Mouse (Mus musculus) testis, adult 2 months (tissue): ENCODE results near the gene Twnk. TPM values are rescaled to one million over a fixed set of nuclear protein-coding genes. Genes with fewer than 3 reads are reported as not detected.

ENCODE experiments used
- H3K27ac ChIP-seq: fragments of 200-500 bp; 2 replicates; pipeline ENCODE4 v1.5.1; 2012; ENCODE audit warnings: low read depth, low read length; ENCODE audit not compliant: control insufficient read depth, insufficient read depth
- H3K27me3 ChIP-seq: fragments of 200-500 bp; 2 replicates; pipeline ENCODE4 v1.6.1; 2012; ENCODE audit warnings: mild to moderate bottlenecking, low read length, moderate library complexity; ENCODE audit not compliant: control insufficient read depth, insufficient read depth
- H3K36me3 ChIP-seq: fragments of 200-500 bp; 2 replicates; pipeline ENCODE4 v1.6.1; 2012; ENCODE audit warnings: mild to moderate bottlenecking, low read length; ENCODE audit not compliant: control insufficient read depth, insufficient read depth
- H3K4me1 ChIP-seq: fragments of 200-500 bp; 2 replicates; pipeline ENCODE4 v1.6.1; 2012; ENCODE audit warnings: low read length; ENCODE audit not compliant: control insufficient read depth, insufficient read depth
- H3K4me3 ChIP-seq: fragments of 200-500 bp; 2 replicates; pipeline ENCODE4 v1.5.1; 2012; ENCODE audit warnings: low read depth, mild to moderate bottlenecking, low read length, moderate library complexity, mixed read lengths; ENCODE audit not compliant: control insufficient read depth
- CTCF ChIP-seq: fragments of 200-500 bp; IDR thresholded peaks from 2 replicates; pipeline ENCODE4 v1.5.1; 2012; ENCODE audit warnings: low read depth, mild to moderate bottlenecking, inconsistent platforms, low read length, moderate library complexity; ENCODE audit not compliant: control insufficient read depth, insufficient read depth, insufficient replicate concordance
- POLR2A ChIP-seq: fragments of 200-500 bp; IDR thresholded peaks from 2 replicates; pipeline ENCODE4 v1.6.1; 2012; ENCODE audit warnings: low read depth, mild to moderate bottlenecking, inconsistent platforms, low read length, moderate library complexity; ENCODE audit not compliant: control insufficient read depth
- polyA plus RNA-seq: library from polyadenylated mRNA; depleted of rRNA; stranded (reverse); fragments of >200 nt; gene quantifications from 2 replicates; pipeline ENCODE4 v1.2.3, GENCODE M21; 2012

Twnk gene
- polyA plus RNA-seq, 1 experiment, result 6.2 TPM

DNA sequence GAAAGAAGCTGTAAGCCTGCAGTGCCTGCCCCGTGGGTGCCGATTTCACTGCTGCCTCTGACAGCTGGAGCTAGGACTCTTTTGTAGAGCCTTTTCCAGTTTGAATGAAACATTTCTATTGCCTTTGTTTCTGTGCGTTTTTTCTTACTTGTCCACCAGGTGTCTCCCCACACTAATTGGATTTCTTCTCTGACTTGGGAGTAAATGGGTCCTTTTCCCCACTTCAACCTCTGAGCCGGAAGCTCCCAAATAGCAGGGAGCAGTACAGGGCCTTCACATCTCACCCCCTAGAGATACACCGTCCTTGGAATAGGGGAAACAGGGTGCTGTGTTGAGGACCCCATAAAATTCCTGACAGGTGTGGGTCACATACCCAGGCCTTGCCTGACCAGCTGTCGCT lies 7.2 kb downstream of the Twnk start:
- H3K27ac ChIP-seq, result no peak overlapping the region
- TF ChIP-seq POLR2A (no peak), CTCF (no peak)
- peaks cover 21% of the 10 kb centered on the region for H3K4me1 ChIP-seq
- H3K27me3 ChIP-seq, result peaks cover 3% of the 10 kb centered on the region
- H3K4me3 ChIP-seq, result no peak overlapping the region
- peaks cover 2% of the 10 kb centered on the region for H3K36me3 ChIP-seq

DNA sequence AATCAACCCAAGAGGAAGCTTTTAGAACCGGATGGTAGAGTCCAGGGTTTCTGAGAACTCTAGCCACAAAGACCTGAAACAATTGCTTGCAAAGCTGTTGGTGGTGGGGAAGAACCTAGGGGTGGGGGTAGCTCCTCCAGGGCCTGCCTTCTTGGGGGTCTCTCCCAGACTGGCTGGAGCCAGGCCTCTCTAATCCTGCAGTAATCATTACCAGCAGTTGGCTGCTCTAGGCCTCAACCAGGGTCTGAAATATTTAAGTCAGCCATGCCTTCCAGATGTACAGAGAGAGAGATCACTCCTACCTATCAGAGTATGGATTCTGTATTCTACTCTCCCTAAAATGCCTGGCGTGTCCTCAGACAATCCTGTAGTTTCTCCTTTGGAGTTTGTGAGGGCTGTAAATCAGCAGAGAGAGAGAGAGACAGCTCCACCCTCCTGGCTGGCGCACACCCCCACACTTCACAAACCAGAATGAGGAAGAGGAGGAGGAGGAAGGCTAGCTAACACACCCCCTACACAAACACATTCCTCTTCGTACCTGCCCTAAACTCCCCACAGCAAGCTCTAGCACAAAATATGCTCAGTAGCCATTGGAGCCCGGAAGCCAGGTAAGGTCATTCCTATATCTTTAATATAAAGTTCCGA lies 8.2 kb downstream of the Twnk start:
- TF ChIP-seq POLR2A (no peak), CTCF (no peak)
- peaks cover 25% of the 10 kb centered on the region for H3K4me1 ChIP-seq
- peaks cover 2% of the 10 kb centered on the region for H3K36me3 ChIP-seq
- no peak overlapping the region for H3K27ac ChIP-seq
- H3K27me3 ChIP-seq, result peaks cover 3% of the 10 kb centered on the region
- H3K4me3 ChIP-seq, result no peak overlapping the region

DNA sequence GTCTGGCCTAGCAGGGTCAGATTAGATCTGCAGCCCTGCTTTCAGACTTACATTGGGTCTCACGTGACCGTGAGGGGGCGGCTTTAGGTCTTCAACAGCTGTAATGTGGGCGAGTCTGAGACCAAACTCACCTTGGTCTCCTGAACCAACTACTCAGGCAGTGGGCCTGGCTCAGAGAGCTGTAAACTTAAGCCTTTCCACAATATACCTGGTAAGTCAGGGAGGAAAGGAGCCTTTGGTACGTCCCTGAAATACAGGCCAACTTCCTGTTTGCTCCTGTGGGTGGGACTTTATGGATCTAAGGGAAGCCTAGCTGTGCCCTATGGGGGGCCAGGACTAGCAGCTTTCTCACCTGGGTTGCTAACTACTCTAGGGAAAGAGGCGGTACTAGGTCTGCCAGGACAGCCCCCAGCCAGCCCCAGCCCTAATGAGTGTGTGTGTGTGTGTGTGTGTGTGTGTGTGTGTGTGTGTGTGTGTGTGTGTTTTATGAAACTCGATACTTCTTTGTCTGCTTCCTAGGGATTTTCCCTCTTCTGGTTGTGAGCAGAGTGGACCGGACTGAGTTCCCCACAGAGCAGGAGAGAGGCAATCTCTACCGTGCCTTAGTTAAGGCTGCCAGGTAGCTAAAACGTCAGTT lies 9.0 kb downstream of the Twnk start, which contains the start of gene Lzts2:
TSS of gene Lzts2 (plus strand) at position 80 of the 637 bp plus-strand sequence.
- TF ChIP-seq POLR2A (no peak), CTCF (no peak)
- H3K4me3 ChIP-seq, result peak within 1 kb of the TSS; percentile 93
- peak within 1 kb of the TSS; percentile 76 for H3K27ac ChIP-seq
- H3K36me3 ChIP-seq, result peaks cover 2% of the 10 kb centered on the region
- peaks cover 26% of the 10 kb centered on the region for H3K4me1 ChIP-seq
- H3K27me3 ChIP-seq, result peaks cover 3% of the 10 kb centered on the region

DNA sequence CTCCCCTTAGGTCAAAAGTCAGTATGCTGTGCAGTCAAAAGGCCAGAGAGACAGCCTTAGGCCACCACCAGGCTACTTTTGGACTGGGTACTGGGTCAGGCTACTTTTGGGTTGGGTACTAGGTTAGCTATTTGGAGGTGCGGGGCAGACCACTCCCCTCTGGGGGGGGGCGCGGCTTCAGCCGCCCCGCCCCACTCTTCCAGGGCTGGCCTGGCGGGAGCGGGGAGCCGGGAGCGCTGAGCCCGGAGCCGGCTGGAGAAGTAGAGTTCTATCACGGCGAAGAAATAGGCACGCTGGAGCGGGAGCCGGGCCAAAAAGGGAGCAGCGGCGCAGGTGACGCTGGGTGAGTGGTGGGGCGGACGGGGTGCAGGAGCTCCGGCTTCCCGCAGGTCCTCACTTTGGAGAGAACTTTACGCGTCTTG lies 9.5 kb downstream of the Twnk start:
- peaks cover 2% of the 10 kb centered on the region for H3K36me3 ChIP-seq
- peaks cover 3% of the 10 kb centered on the region for H3K27me3 ChIP-seq
- TF ChIP-seq POLR2A (no peak; the same call in 1 of the 2 replicates), CTCF (no peak)
- H3K4me3 ChIP-seq, result peak overlapping the region; percentile 93
- H3K4me1 ChIP-seq, result peaks cover 26% of the 10 kb centered on the region
- H3K27ac ChIP-seq, result peak overlapping the region; percentile 76

DNA sequence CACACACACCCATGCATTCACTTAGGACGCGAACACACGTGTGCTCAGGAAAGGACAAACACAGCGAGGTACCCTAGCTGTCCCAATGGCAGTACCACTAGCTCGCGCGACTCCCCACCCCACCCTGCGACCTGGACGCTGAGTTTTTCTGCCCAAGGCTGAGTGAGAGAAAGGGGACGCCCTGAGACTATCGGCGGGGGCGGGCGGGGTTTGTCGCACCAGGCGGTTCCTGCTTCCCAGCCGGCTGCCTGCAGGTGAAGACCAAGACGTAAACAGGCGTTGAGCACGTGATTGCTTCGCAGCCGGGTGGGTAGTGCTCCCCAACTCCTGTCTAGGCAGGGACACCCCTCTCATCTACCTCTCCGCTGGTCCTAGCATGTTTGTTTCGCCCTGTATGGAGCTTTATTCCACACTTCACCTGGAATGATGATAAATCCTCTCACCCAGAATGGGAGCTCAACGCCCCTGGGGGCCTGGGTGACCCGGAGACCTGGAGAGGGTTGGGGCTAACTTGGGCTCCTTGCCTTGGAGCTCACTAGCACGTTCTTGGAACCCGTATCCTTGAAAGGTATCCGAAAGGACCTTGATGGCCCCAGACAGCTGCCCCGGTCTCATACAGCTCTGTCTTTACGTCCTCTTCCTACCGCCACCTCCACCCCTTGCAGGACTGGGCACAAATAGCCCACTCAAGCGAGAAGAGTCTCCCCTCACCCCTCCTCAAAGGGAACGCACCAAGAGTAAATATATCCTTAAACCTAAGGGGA lies 10.2 kb downstream of the Twnk start:
- Histone ChIP-seq H3K4me1 (peaks cover 29% of the 10 kb centered on the region), H3K27ac (peak overlapping the region; percentile 76), H3K27me3 (peaks cover 3% of the 10 kb centered on the region), H3K4me3 (peak overlapping the region; percentile 93), H3K36me3 (peaks cover under 1% of the 10 kb centered on the region)
- peak; percentile 37 for TF ChIP-seq POLR2A
- TF ChIP-seq CTCF, result no peak

DNA sequence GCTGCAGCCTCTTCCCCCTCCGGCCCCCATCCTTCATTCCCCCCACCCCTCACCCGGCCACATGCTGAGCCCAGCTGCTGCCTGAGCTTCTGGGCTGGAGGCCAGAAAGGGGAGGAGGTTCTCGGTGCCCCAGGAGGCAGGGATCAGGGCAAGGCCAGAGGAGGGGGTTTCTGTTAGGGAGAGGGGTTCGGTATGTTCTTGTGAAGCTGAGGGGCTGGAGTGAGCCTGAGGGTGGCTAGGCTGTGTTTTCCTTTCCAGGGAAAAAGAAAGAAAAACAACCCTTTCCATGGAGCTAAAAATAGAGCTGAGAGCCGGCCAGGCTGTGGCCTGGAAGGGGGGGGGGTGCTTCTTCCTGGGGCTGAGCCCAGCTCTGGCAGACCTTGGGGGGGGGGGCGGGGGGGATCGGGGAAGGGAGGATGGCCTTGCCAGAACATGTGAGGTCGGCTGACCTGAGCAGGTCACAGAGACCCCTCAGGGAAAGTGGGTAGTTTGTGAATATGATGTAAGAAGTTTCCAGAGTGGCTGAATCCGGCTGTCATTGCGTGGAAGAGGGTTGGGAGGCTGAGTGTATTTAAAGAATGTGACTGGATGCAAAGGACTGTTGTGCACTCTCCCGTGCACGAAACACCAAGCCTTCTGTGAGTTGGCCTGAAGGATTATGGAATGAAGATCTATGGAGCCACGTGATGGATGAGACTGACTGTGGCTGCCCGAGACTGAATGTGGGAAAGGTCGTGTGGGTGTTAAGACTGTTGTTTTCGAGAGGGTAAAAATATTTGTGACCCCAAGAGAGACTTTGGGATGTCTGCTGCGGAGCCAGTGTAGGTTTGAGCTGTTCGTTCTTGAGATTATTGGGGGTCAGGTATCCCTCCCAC lies 11.1 kb downstream of the Twnk start:
- peak overlapping the region; percentile 93 for H3K4me3 ChIP-seq
- H3K27me3 ChIP-seq, result peaks cover 3% of the 10 kb centered on the region
- no peaks in the 10 kb centered on the region for H3K36me3 ChIP-seq
- no peak for TF ChIP-seq CTCF
- TF ChIP-seq POLR2A, result peak; percentile 30; the same call in 1 of the 2 replicates
- peaks cover 30% of the 10 kb centered on the region for H3K4me1 ChIP-seq
- H3K27ac ChIP-seq, result peak overlapping the region; percentile 86
